Mouse (Mus musculus) gastrocnemius, adult 2 months (tissue): ENCODE data around the gene Ppp1r15a. TPM values are rescaled to one million over a fixed set of nuclear protein-coding genes. Genes with fewer than 3 reads are reported as not detected.
"Not testable (repeated sequence)": the region's sequence is repeated elsewhere in the genome, so short reads cannot be mapped to it uniquely, and the experiment has no call there.

ENCODE experiments used
- DNase-seq: peaks from one replicate; pipeline ENCODE4 v3.0.0; 2022
- H3K27ac ChIP-seq: fragments of 200-600 bp; 2 replicates; pipeline ENCODE4 v1.8.1; 2022; ENCODE audit warnings: mild to moderate bottlenecking
- H3K4me3 ChIP-seq: fragments of 200-600 bp; 2 replicates; pipeline ENCODE4 v1.8.1; 2022; ENCODE audit warnings: mild to moderate bottlenecking, moderate library complexity
- CTCF ChIP-seq: fragments of 200-600 bp; IDR thresholded peaks from 2 replicates; pipeline ENCODE4 v1.8.1; 2022; ENCODE audit warnings: antibody characterized with exemption, mild to moderate bottlenecking, moderate library complexity
- intact Hi-C: fragments of 180-260 bp; cut with DNase I; formaldehyde crosslinking; loops from one replicate; pipeline ENCODE4 v1.15.1; 2025
- total RNA-seq, 2 experiments: library from RNA; stranded (reverse); gene quantifications; 2 replicates each; pipeline ENCODE4 v1.2.3; 2021

Ppp1r15a gene
- total RNA-seq, 2 experiments from 2014 or later: 28.3 to 28.5 TPM

DNA sequence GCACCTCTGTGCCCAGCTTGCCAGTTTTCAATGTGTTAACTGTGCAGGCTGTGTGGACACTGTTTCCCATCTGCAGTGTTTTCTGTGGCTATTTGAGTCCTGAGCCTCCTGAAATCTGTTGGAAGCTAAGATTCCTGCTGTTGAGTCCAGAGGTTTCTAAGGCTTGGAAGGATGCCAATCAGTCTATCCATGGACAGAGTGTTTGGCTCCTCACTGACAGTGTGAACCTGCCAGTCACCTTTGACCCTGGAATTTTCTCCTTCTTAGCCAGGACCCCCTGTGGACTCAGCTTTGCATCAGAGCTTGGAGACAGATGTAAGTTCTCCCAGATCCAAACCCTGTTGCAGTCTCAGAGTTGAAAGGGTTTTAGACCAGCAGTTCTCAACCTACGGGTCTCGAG, 14.1 kb upstream of the Ppp1r15a start:
- no peak for TF ChIP-seq CTCF
- no peak for DNase-seq
- Histone ChIP-seq H3K27ac (no peak overlapping the region), H3K4me3 (no peak overlapping the region)
- intact Hi-C loops: no loop called here

DNA sequence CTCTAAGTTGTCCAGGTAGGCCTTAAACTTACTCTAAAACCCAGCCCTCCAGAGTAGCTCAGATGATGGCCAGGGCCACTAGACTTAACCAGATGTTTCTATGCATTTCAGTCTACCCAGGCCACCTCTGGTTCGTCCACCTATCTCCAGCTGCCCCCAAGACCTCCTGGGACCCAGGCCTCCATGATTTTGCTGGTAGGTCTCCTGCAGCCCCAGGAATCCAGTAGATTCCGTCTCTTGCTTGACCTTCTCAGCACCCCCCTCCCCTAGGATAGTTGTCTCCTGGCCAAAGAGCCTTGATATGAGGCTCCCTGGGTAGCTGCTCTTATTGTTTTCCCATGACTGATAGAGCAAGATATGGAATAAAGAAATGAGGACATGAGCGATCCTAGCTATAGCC, 13.0 kb upstream of the Ppp1r15a start:
- no peak overlapping the region for H3K27ac ChIP-seq
- DNase-seq: no peak
- TF ChIP-seq CTCF: no peak
- intact Hi-C loops: no loop called here
- no peak overlapping the region for H3K4me3 ChIP-seq

GRCm38 (mm10) chr7:45538163-45539041, 12.3 kb upstream of the Ppp1r15a start:
- TF ChIP-seq CTCF: peak; percentile 26; the same call in 1 of the 2 replicates
- DNase-seq: peak; percentile 59
- peak overlapping the region; percentile 71 for H3K27ac ChIP-seq
- intact Hi-C loops: no loop called here
- peak overlapping the region; percentile 83 for H3K4me3 ChIP-seq

GRCm38 (mm10) chr7:45537602-45538001, 11.5 kb upstream of the Ppp1r15a start:
- DNase-seq: no peak
- intact Hi-C loops: no loop called here
- Histone ChIP-seq H3K27ac (no peak overlapping the region; the same call in 1 of the 2 replicates), H3K4me3 (peak overlapping the region; percentile 83)
- no peak for TF ChIP-seq CTCF

- no peak for DNase-seq
- intact Hi-C loops: no loop called here
Observed at GRCm38 (mm10) chr7:45535676-45536075, 9.6 kb upstream of the Ppp1r15a start.

DNA sequence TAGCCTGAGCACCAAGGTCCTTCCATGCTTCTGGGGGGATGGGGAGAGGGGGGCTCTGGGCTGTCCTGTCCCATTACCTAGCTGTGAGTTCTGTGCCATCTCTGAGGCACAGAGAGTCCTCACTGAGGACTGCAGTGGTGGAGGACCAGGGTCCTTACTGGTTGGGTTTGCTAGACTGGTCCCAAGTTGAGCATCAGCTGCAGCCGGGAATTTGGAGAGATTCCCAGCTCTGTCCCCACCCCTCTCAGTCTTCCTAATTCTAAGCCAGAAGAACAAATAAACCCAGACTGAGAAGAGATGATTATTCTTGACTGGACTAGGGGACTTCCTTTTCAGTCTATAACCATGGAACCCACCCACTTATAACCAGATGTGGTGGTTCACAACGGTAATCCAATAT, 4.6 kb upstream of the Ppp1r15a start:
- Histone ChIP-seq H3K4me3 (peak overlapping the region; percentile 56), H3K27ac (peak overlapping the region; percentile 70)
- TF ChIP-seq CTCF: no peak
- intact Hi-C loops: no loop called here
- DNase-seq: peak; percentile 56

More at GRCm38 (mm10) chr7:45535676-45536075, 9.6 kb upstream of the Ppp1r15a start:
- no peak overlapping the region for H3K4me3 ChIP-seq
- no peak for TF ChIP-seq CTCF
- no peak overlapping the region for H3K27ac ChIP-seq

- peak overlapping the region; percentile 70 for H3K27ac ChIP-seq
Observed at GRCm38 (mm10) chr7:45529461-45529860, 3.4 kb upstream of the Ppp1r15a start.

DNA sequence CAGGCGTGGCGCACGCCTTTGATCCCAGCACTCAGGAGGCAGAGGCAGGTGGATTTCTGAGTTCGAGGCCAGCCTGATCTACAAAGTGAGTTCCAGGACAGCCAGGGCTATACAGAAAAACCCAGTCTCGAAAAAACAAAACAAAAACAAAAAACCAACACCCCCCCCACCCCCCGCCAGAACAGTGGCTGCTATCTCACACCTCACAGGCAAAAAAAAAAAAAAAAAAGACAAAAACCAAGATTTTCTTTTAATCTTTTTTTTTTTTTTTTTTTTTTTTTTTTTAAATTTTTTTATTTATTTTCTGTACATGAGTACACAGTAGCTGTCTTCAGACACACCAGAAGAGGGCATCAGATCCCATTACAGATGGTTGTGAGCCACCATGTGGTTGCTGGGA, 1.1 kb upstream of the Ppp1r15a start:
- intact Hi-C loops, DNase-seq, H3K4me3 ChIP-seq: not testable (repeated sequence)
- H3K27ac ChIP-seq: peak overlapping the region; percentile 100

More at GRCm38 (mm10) chr7:45529461-45529860, 3.4 kb upstream of the Ppp1r15a start:
- DNase-seq: no peak
- TF ChIP-seq CTCF: no peak
- peak overlapping the region; percentile 56 for H3K4me3 ChIP-seq
- intact Hi-C loops: no loop called here

DNA sequence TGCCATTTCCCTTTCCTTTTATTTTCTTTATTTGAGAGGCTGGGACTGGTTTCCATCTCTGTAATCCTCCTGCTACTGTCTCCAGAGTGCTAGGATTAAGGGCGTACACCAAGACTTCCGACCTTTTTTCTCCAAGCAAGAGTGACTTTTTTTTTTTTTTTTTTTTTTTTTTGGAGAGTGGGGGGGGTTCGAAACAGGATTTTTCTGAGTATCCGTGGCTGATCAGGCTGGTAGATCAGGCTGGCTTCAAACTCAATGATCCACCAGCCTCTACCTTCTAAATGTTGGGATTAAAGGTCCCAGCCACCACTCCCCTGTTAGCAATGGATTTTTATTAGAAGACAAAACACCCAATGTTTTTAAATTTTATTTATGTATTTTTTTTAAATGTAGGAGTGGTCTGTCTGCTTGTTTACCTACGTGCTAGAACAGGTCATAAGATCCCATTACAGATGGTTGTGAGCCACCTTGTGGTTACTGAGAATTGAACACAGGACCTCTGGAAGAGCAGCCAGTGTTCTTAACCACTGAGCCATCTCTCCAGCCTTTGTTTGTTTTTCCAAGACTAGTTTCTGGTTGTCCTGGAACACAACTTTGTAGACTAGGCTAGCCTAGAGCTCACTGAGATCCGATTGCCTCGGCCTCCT, 529 bp upstream of the Ppp1r15a start:
- intact Hi-C loops: loop anchor here (1.0 kb wide), 1 partner anchor 55 kb away; no protein-coding TSS in a partner anchor
- H3K4me3 ChIP-seq: peak overlapping the region; percentile 92
- DNase-seq: no peak
- TF ChIP-seq CTCF: peak; percentile 60
- H3K27ac ChIP-seq: peak overlapping the region; percentile 100

- no peak for TF ChIP-seq CTCF
- intact Hi-C loops: no loop called here
- peak overlapping the region; percentile 100 for H3K27ac ChIP-seq
- H3K4me3 ChIP-seq: peak overlapping the region; percentile 92
- peak; percentile 54 for DNase-seq
Observed at GRCm38 (mm10) chr7:45524841-45525621, 1.0 kb downstream of the Ppp1r15a start.

DNA sequence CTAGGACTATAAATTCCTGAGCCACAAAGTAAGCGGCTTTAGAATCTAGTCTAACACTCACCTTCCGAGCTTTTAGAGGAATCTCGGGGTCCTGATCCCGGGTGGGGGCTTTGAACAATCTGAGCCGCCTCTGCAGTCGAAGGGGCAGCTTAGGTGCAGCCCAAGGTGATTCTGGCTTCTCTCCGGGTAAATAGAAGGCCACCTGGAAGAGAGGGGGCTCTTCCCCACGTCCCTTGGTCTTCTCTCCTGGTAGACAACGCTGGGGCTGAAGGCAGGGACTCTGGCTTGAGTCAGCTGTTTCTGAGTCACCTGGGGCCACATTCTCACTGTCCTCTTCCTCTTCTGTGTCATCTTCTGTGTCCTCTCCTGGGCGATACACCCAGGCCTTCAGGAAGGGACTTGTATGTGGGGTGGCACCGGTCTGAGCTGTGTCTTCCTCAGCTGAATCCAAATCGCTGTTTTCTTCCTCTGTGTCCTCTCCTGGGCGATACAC, 2.3 kb downstream of the Ppp1r15a start:
- intact Hi-C loops: no loop called here
- no peak for TF ChIP-seq CTCF

DNA sequence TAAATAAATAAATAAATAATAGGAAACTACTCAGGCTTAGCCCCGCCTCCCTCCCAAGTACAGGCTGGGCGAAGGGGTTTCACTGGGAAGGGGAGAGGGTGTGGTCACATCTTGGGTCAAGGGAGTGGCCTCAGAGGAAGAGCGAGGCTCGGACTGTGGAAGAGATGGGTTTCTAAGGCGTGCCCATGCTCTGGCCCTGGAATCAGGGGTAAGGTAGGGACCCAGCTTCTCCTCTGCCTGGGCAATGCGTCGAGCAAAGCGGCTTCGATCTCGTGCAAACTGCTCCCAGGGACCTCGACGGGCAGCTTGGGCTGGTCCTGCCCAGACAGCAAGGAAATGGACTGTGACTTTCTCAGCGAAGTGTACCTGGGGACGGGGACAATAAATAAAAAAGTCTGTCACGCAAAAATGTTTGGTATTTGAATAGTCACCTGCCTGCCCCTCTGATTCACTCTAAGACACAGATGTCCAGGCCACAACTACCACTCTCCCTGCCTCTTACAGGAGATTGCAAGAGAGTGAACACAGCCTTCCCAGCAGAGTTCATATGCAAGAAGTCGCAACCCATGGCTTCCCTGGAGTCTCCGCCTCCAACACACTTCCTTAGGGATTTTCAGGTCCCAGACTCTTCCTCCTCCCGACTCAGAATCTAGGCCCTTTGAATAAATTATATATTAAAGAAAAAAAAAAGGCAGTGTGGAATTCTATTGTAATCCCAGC, 3.0 kb downstream of the Ppp1r15a start:
- peak overlapping the region; percentile 92 for H3K27ac ChIP-seq
- no peak for TF ChIP-seq CTCF
- intact Hi-C loops: no loop called here
- H3K4me3 ChIP-seq: peak overlapping the region; percentile 92
- DNase-seq: no peak

More for the DNA sequence above, 2.3 kb downstream of the Ppp1r15a start:
- Histone ChIP-seq H3K27ac (peak overlapping the region; percentile 92), H3K4me3 (peak overlapping the region; percentile 92)
- no peak for DNase-seq
